Mouse (Mus musculus) myocyte (in vitro differentiated cells): Measurements from ENCODE around the gene Dis3l.

Experiments used
- E2F4 ChIP-seq: IDR thresholded peaks from one replicate; pipeline ENCODE4 v1.6.1; 2011; ENCODE audit warnings: mild to moderate bottlenecking, control low read depth, moderate library complexity; ENCODE audit not compliant: insufficient read depth
- MAX ChIP-seq: IDR thresholded peaks from one replicate; pipeline ENCODE4 v1.6.1; 2011; ENCODE audit warnings: low read depth, mild to moderate bottlenecking, control low read depth
- MYOD1 ChIP-seq, 3 experiments: IDR thresholded peaks; one replicate each; pipeline ENCODE4 v1.6.1; 2011; ENCODE audit warnings: control low read depth in 2 of 3, low read depth in 2 of 3, mild to moderate bottlenecking in 2 of 3, moderate library complexity in 1 of 3; ENCODE audit not compliant: insufficient read length in 2 of 3, control insufficient read depth in 1 of 3
- POLR2A ChIP-seq: IDR thresholded peaks from one replicate; pipeline ENCODE4 v1.6.1; 2011; ENCODE audit warnings: low read depth, mild to moderate bottlenecking, control low read depth, moderate library complexity; ENCODE audit not compliant: insufficient read length
- POLR2AphosphoS2 ChIP-seq: IDR thresholded peaks from one replicate; pipeline ENCODE4 v1.6.1; 2011; ENCODE audit warnings: low read depth, control low read depth; ENCODE audit not compliant: insufficient read length
- SRF ChIP-seq: IDR thresholded peaks from one replicate; pipeline ENCODE4 v1.6.1; 2011; ENCODE audit warnings: low read depth; ENCODE audit not compliant: control insufficient read depth, insufficient read length

DNA sequence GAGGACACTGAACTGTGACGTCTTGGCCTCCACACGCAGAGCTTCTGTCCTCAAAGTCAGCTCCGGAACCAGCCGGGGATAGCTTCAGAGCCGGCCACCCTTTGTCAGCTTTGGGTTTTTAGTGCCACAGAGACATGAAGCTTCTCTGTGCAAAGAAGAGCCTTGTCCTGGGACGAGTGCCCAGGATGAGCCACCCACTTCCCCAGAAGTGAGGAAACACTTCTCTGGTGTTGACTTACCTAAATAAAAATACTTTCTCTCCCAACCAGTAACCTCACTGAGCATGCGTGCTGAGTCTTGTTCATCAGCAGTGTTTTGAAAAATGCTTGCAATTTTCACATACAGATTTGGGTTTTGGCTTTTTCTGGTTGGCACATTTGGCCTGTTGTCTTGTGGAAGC, 14.5 kb upstream of the Dis3l start:
- no peak for TF ChIP-seq MAX
- no peak for TF ChIP-seq POLR2A
- TF ChIP-seq E2F4 = no peak
- no peak for TF ChIP-seq SRF
- TF ChIP-seq POLR2AphosphoS2 = no peak
- no peak for TF ChIP-seq MYOD1 (IDR thresholded peaks at IDR 0.05; ENCODE audit: control insufficient read depth in 1 of 3, insufficient read length in 2 of 3, low read depth in 2 of 3)
